Mouse (Mus musculus) embryo, embryonic 10 days (tissue): Measurements from ENCODE around the gene Pnkp.

Source experiments
- DNase-seq: peaks from one replicate; pipeline ENCODE4 v3.0.0-alpha.2; 2015; ENCODE audit warnings: low spot score

The Pnkp gene

DNA sequence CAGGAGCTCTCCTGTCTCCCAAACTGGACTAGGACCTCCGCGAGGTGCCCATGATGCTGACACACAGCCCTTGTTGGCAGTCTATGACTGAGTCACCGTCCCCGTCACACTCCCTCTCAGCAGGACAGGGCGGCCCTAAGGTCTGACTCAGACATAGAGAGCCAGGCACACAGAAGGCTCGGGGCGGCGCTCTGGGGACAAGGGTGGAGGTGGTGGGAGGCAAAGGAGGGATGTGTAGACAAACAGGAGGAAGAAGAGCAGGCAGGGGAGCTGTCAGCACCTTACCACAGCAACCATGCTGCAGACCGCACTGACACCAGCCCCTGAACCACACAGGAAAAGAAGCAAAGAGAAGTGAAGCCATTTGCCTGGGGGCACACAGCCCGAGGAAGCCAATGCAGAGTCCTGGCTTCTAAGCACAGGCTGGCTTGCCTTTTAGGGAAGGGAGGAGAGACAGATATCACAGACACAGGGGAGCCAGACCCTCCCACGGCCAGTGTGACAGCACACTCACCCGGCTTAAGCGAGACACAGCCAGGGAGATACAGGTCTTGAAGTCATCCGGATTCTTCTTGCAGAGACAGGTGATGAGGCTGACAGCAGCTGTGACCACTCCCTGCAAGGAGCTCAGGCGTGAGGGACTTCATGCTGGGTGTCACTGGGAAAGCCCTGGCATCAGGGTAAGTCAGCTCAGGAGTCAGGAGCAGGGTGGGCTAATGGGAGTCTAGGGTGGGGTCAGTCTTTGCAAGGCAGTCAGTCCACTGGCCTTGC is 52.0 kb downstream of the Pnkp start:
- no peak for DNase-seq
